Mouse (Mus musculus): ENCODE data around the gene Colq.

GRCm38 (mm10) chr14:31622748-31623147 is 31.6 kb upstream of the Colq start:
- no peak for TF ChIP-seq CTCF (IDR thresholded peaks at IDR 0.05; ENCODE audit: borderline replicate concordance, insufficient read depth, low read depth, low read length)
- no peak for TF ChIP-seq POLR2A (IDR thresholded peaks at IDR 0.05; ENCODE audit: borderline replicate concordance, insufficient read depth, low read length)
